Mouse (Mus musculus): ENCODE data around the gene Exoc3l4.

DNA sequence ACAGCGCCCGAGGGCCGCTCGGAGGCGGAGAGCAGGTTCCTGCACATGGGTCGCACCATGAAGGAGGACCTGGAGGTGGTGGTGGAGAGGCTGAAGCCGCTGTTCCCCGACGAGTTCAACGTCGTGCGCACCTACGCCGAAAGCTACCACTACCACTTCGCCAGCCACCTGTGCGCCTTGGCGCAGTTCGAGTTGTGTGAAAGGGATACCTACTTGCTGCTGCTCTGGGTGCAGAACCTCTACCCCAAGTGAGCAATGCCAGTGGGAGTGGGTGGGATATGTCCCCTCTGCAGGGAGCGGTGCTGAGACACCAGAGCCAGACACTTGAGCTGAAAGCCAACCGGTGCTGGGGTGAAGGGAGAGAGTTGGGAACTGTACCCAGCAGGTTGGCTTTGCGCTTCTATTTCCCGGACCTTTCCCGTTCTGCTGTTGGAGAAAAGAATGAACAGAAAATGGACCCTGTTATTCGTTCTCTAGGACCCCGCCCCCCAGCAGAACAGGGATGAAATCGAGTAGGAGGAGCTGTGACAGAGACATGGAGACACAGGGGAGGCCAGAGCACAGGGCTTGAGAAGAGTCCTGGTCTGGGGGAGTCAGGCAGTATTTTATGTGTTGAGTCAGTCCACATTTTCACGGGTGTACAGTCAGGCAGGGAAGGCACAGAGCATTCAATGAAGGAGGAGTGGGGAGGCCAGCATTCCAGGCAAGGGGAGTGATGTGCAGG, 29.2 kb downstream of the Exoc3l4 start:
- TF ChIP-seq CTCF (IDR thresholded peaks at IDR 0.05 in 2 of 3, conservative IDR thresholded peaks at IDR 0.05 in 1 of 3; ENCODE audit: control insufficient read depth in 1 of 3, insufficient read depth in 1 of 3, low read depth in 2 of 3, low read length in 3 of 3, poor library complexity in 1 of 3, severe bottlenecking in 1 of 3) (no peak), MXI1 (IDR thresholded peaks at IDR 0.05; ENCODE audit: low read depth, low read length) (no peak), MYB (IDR thresholded peaks at IDR 0.05; ENCODE audit: low read depth, low read length) (no peak), EP300 (IDR thresholded peaks at IDR 0.05; ENCODE audit: low read depth in 1 of 2, low read length in 2 of 2) (no peak), HCFC1 (IDR thresholded peaks at IDR 0.05; ENCODE audit: low read depth, low read length) (no peak), CHD2 (IDR thresholded peaks at IDR 0.05; ENCODE audit: low read length) (no peak), JUND (IDR thresholded peaks at IDR 0.05; ENCODE audit: low read depth, low read length) (no peak), NELFE (IDR thresholded peaks at IDR 0.05; ENCODE audit: low read depth, low read length) (no peak)
